Mouse (Mus musculus) cerebellum, adult (tissue): ENCODE measurements at regions not wholly inside any gene's neighbourhood (a gene's known extent, or its start where the extent isn't known, plus 50 kb on each side); places are given as distances from the start of the nearest gene placed in this dataset.
A peak's percentile ranks its signal among the peaks of the same experiment; 100 is the strongest.
"Not testable (repeated sequence)": the region's sequence is repeated elsewhere in the genome, so short reads cannot be mapped to it uniquely, and the experiment has no call there.

Experiments used
- ATAC-seq: cut with Nextera tagmentation; 2 replicates; pipeline ENCODE4 v1.9.2; 2017; ENCODE audit warnings: mild to moderate bottlenecking, moderate library complexity, mixed read lengths; ENCODE audit not compliant: insufficient number of reproducible peaks, low FRiP score, low TSS enrichment

- ATAC-seq = no peak
Measured at GRCm38 (mm10) chr11:24925135-24925534, 847.3 kb downstream of the Bcl11a start.

GRCm38 (mm10) chr11:24943646-24944045, 865.8 kb downstream of the Bcl11a start:
- no peak for ATAC-seq

- ATAC-seq = no peak
Measured at GRCm38 (mm10) chr11:24951161-24951560, 873.3 kb downstream of the Bcl11a start.

GRCm38 (mm10) chr11:24972359-24972758, 894.5 kb downstream of the Bcl11a start:
- ATAC-seq = no peak

- ATAC-seq = peak; percentile 96
Measured at GRCm38 (mm10) chr11:24980193-24980665, 902.4 kb downstream of the Bcl11a start.

GRCm38 (mm10) chr11:24983060-24983629, 905.3 kb downstream of the Bcl11a start:
- ATAC-seq = no peak

- no peak for ATAC-seq
Measured at GRCm38 (mm10) chr11:25005491-25005890, 927.6 kb downstream of the Bcl11a start.

GRCm38 (mm10) chr11:25026786-25027185, 948.9 kb downstream of the Bcl11a start:
- ATAC-seq = no peak

- no peak for ATAC-seq
Measured at GRCm38 (mm10) chr11:25040983-25041382, 963.1 kb downstream of the Bcl11a start.

- no peak for ATAC-seq
Measured at GRCm38 (mm10) chr11:25042763-25043162, 964.9 kb downstream of the Bcl11a start.

GRCm38 (mm10) chr11:25045339-25045738, 967.5 kb downstream of the Bcl11a start:
- ATAC-seq = no peak

- ATAC-seq = no peak
Measured at GRCm38 (mm10) chr11:25045977-25046376, 968.1 kb downstream of the Bcl11a start.

- ATAC-seq = no peak
Measured at GRCm38 (mm10) chr11:25055698-25056097, 977.8 kb downstream of the Bcl11a start.

- no peak for ATAC-seq
Measured at GRCm38 (mm10) chr11:25057093-25057521, 979.3 kb downstream of the Bcl11a start.

GRCm38 (mm10) chr11:25057543-25057942, 979.7 kb downstream of the Bcl11a start:
- ATAC-seq = no peak

GRCm38 (mm10) chr11:25063042-25063441, 985.2 kb downstream of the Bcl11a start:
- ATAC-seq = no peak

GRCm38 (mm10) chr11:25063978-25064377, 986.1 kb downstream of the Bcl11a start:
- ATAC-seq = no peak

GRCm38 (mm10) chr11:25099976-25100375, 1022.1 kb downstream of the Bcl11a start:
- not testable (repeated sequence) for ATAC-seq

GRCm38 (mm10) chr11:25104432-25104831, 1026.6 kb downstream of the Bcl11a start:
- ATAC-seq = no peak

- no peak for ATAC-seq
Measured at GRCm38 (mm10) chr11:25124458-25124857, 1046.6 kb downstream of the Bcl11a start.

GRCm38 (mm10) chr11:25142226-25142625, 1064.4 kb downstream of the Bcl11a start:
- ATAC-seq = no peak

- no peak for ATAC-seq
Measured at GRCm38 (mm10) chr11:25142833-25143232, 1065.0 kb downstream of the Bcl11a start.
